Mouse (Mus musculus) testis, postnatal 14 days (tissue): ENCODE data around the gene Rin3.
"Not testable (repeated sequence)": the region's sequence is repeated elsewhere in the genome, so short reads cannot be mapped to it uniquely, and the experiment has no call there.

Experiments used
- DNase-seq: peaks from one replicate; pipeline ENCODE4 v3.0.0; 2021; ENCODE audit warnings: low spot score

Gene Rin3

GRCm38 (mm10) chr12:102282763-102283482 lies at the start of gene Rin3:
TSS of gene Rin3 (plus strand) at chr12:102283048.
- peak; percentile 33 for DNase-seq

- DNase-seq = no peak
These were observed 47.3 kb upstream of the Rin3 start for GRCm38 (mm10) chr12:102235551-102235950.

- no peak for DNase-seq
These were observed 46.5 kb upstream of the Rin3 start for GRCm38 (mm10) chr12:102236317-102236716.

- no peak for DNase-seq
These were observed 40.6 kb upstream of the Rin3 start for GRCm38 (mm10) chr12:102242076-102242722.

GRCm38 (mm10) chr12:102243915-102244314 lies 38.9 kb upstream of the Rin3 start:
- DNase-seq = no peak

GRCm38 (mm10) chr12:102246226-102246625 lies 36.6 kb upstream of the Rin3 start:
- no peak for DNase-seq

- no peak for DNase-seq
These were observed 34.7 kb upstream of the Rin3 start for GRCm38 (mm10) chr12:102248104-102248503.

GRCm38 (mm10) chr12:102250316-102250715 lies 32.5 kb upstream of the Rin3 start:
- DNase-seq = no peak

GRCm38 (mm10) chr12:102251070-102251469 lies 31.8 kb upstream of the Rin3 start:
- no peak for DNase-seq

GRCm38 (mm10) chr12:102251985-102252384 lies 30.9 kb upstream of the Rin3 start:
- DNase-seq = no peak

- DNase-seq = no peak
These were observed 30.3 kb upstream of the Rin3 start for GRCm38 (mm10) chr12:102252525-102252924.

- no peak for DNase-seq
These were observed 27.8 kb upstream of the Rin3 start for GRCm38 (mm10) chr12:102255012-102255411.

- DNase-seq = no peak
These were observed 24.2 kb upstream of the Rin3 start for GRCm38 (mm10) chr12:102258522-102259112.

- DNase-seq = no peak
These were observed 20.9 kb upstream of the Rin3 start for GRCm38 (mm10) chr12:102261933-102262396.

GRCm38 (mm10) chr12:102262809-102263208 lies 20.0 kb upstream of the Rin3 start:
- DNase-seq = no peak

GRCm38 (mm10) chr12:102263249-102263648 lies 19.6 kb upstream of the Rin3 start:
- DNase-seq = no peak

- DNase-seq = no peak
These were observed 16.4 kb upstream of the Rin3 start for GRCm38 (mm10) chr12:102266433-102266832.

GRCm38 (mm10) chr12:102269144-102269543 lies 13.7 kb upstream of the Rin3 start:
- DNase-seq = no peak

- DNase-seq = peak; percentile 62
These were observed 12.0 kb upstream of the Rin3 start for GRCm38 (mm10) chr12:102270776-102271405.

GRCm38 (mm10) chr12:102271447-102271846 lies 11.4 kb upstream of the Rin3 start:
- DNase-seq = peak; percentile 83

- DNase-seq = peak; percentile 57
These were observed 6.9 kb upstream of the Rin3 start for GRCm38 (mm10) chr12:102275833-102276443.

GRCm38 (mm10) chr12:102280290-102280689 lies 2.6 kb upstream of the Rin3 start:
- not testable (repeated sequence) for DNase-seq
